Comparison of ENCODE assay signal across 7 mouse cellular contexts in genomic region chr9:79723090-79723489, GRCm38 (mm10). TPM values are rescaled to one million over a fixed set of nuclear protein-coding genes. Genes with fewer than 3 reads are reported as not detected.
DNase-seq lines count a peak whose midpoint lies in the region; ATAC-seq and TF ChIP-seq lines count a peak whose summit lies in the region.

No protein-coding gene starts in this region.

- peaks cover 8% of the 10 kb centered on the region; the same call in 1 of the 2 replicates for H3K27me3 ChIP-seq in kidney, postnatal 0 days (ENCODE audit: insufficient read depth, low read length)
- H3K27me3 ChIP-seq in kidney, embryonic 14.5 days (ENCODE audit: control insufficient read depth, insufficient read depth, low read length), result peaks cover 15% of the 10 kb centered on the region; the same call in 1 of the 2 replicates
- peaks cover 10% of the 10 kb centered on the region; the same call in 1 of the 2 replicates for H3K27me3 ChIP-seq in embryonic facial prominence, embryonic 14.5 days (replicated peaks; ENCODE audit: control insufficient read depth, insufficient read depth, low read length)

- no peak for ATAC-seq in kidney, postnatal 0 days (replicated peaks; ENCODE audit: low FRiP score, low read depth)
- no peak for ATAC-seq in kidney, embryonic 14.5 days (ENCODE audit: low FRiP score, low TSS enrichment)
- no peak for ATAC-seq in embryonic facial prominence, embryonic 14.5 days (ENCODE audit: low read depth)

- DNase-seq in kidney, postnatal 0 days (ENCODE audit: low spot score), result peak; percentile 87
- DNase-seq in 416B (ENCODE audit: low read depth), result peak; percentile 67
- peak; percentile 35 for DNase-seq in CD4-positive helper T cell, adult 2 months (ENCODE audit: low read depth, low spot score)
- DNase-seq in embryonic facial prominence, embryonic 14.5 days (ENCODE audit: low spot score), result peak; percentile 85
- no peak for DNase-seq in urinary bladder, adult 2 months (ENCODE audit: low spot score)
- DNase-seq in adrenal gland, adult 8-10 months, result no peak

- H3K4me2 ChIP-seq in kidney, postnatal 0 days (ENCODE audit: low read length), result no peak overlapping the region
- H3K4me2 ChIP-seq in kidney, embryonic 14.5 days (replicated peaks; ENCODE audit: low read depth, low read length), result no peak overlapping the region
- H3K4me2 ChIP-seq in embryonic facial prominence, embryonic 14.5 days (ENCODE audit: low read depth, low read length), result no peak overlapping the region

- no peak overlapping the region for H3K4me3 ChIP-seq in kidney, postnatal 0 days (replicated peaks; ENCODE audit: low read depth, low read length)
- no peak overlapping the region for H3K4me3 ChIP-seq in kidney, embryonic 14.5 days (ENCODE audit: low read length)
- H3K4me3 ChIP-seq in embryonic facial prominence, embryonic 14.5 days (ENCODE audit: low read depth, low read length), result no peak overlapping the region

- H3K9me3 ChIP-seq in kidney, postnatal 0 days (replicated peaks; ENCODE audit: low read length), result 0 out of 2 replicates have a peak, but pooled peaks cover 2% of the 10 kb centered on the region
- no peaks in the 10 kb centered on the region; the same call in 1 of the 2 replicates for H3K9me3 ChIP-seq in kidney, embryonic 14.5 days (ENCODE audit: control insufficient read depth, low read length)
- H3K9me3 ChIP-seq in embryonic facial prominence, embryonic 14.5 days (ENCODE audit: control insufficient read depth, low read length), result no peaks in the 10 kb centered on the region

- 35% methylated on average over 5 of the region's 5 CpGs for WGBS in kidney, postnatal 0 days
- WGBS in kidney, embryonic 14.5 days, result 32% methylated on average over 5 of the region's 5 CpGs
- 34% methylated on average over 5 of the region's 5 CpGs for WGBS in embryonic facial prominence, embryonic 14.5 days

- H3K4me1 ChIP-seq in kidney, postnatal 0 days (replicated peaks; ENCODE audit: insufficient read depth, low read length), result peaks cover 16% of the 10 kb centered on the region
- peaks cover 20% of the 10 kb centered on the region; the same call in 1 of the 2 replicates for H3K4me1 ChIP-seq in kidney, embryonic 14.5 days (ENCODE audit: control insufficient read depth, insufficient read depth, low read length)
- H3K4me1 ChIP-seq in embryonic facial prominence, embryonic 14.5 days (ENCODE audit: control insufficient read depth, insufficient read depth, low read length), result peaks cover 4% of the 10 kb centered on the region

- peak; percentile 77 for TF ChIP-seq CTCF in kidney, postnatal 0 days (IDR thresholded peaks at IDR 0.05; ENCODE audit: low read depth)

- no peak overlapping the region for H3K9ac ChIP-seq in kidney, postnatal 0 days (ENCODE audit: low read depth, low read length)
- H3K9ac ChIP-seq in kidney, embryonic 14.5 days (ENCODE audit: low read depth, low read length), result no peak overlapping the region
- no peak overlapping the region for H3K9ac ChIP-seq in embryonic facial prominence, embryonic 14.5 days (ENCODE audit: low read depth, low read length)

- no peaks in the 10 kb centered on the region for H3K36me3 ChIP-seq in kidney, postnatal 0 days (ENCODE audit: insufficient read depth, low read length)
- H3K36me3 ChIP-seq in kidney, embryonic 14.5 days (ENCODE audit: control insufficient read depth, insufficient read depth, low read length), result no peaks in the 10 kb centered on the region
- no peaks in the 10 kb centered on the region for H3K36me3 ChIP-seq in embryonic facial prominence, embryonic 14.5 days (ENCODE audit: control insufficient read depth, insufficient read depth, low read length)

- H3K27ac ChIP-seq in kidney, postnatal 0 days, result no peak overlapping the region
- no peak overlapping the region for H3K27ac ChIP-seq in kidney, embryonic 14.5 days (ENCODE audit: low read depth, low read length)
- no peak overlapping the region for H3K27ac ChIP-seq in embryonic facial prominence, embryonic 14.5 days (replicated peaks; ENCODE audit: low read depth, low read length)

RNA-seq across cellular contexts. Expression of gene Col12a1, which starts 4.5 kb away (rescaled TPM):
- polyA plus RNA-seq in kidney, postnatal 0 days (2015; fragmentation: Nextera tagmentation; extraction: Ambion mirVana), result 42.8 and 43.5 TPM in 2 replicates
- 25.9 and 38.6 TPM in 2 replicates for polyA plus RNA-seq in kidney, embryonic 14.5 days (2014; fragmentation: Nextera tagmentation; extraction: Ambion mirVana)
- 285 and 301 TPM in 2 replicates for polyA plus RNA-seq in embryonic facial prominence, embryonic 14.5 days (2014; fragmentation: Nextera tagmentation; extraction: Ambion mirVana)
- polyA plus RNA-seq in urinary bladder, adult 2 months (2012; rRNA removed), result 201 and 217 TPM in 2 replicates
- 10 to 100 TPM; 19.7 to 22.7 (median 20.9) TPM for total RNA-seq in adrenal gland, adult 8-10 months (2022)

RNA-seq across cellular contexts. Expression of gene Cox7a2, which starts 36.6 kb away (rescaled TPM):
- 1,196 and 1,379 TPM in 2 replicates for polyA plus RNA-seq in kidney, postnatal 0 days (2015; fragmentation: Nextera tagmentation; extraction: Ambion mirVana)
- polyA plus RNA-seq in kidney, embryonic 14.5 days (2014; fragmentation: Nextera tagmentation; extraction: Ambion mirVana), result 669 and 936 TPM in 2 replicates
- 644 and 755 TPM in 2 replicates for polyA plus RNA-seq in embryonic facial prominence, embryonic 14.5 days (2014; fragmentation: Nextera tagmentation; extraction: Ambion mirVana)
- 399 and 458 TPM in 2 replicates for polyA plus RNA-seq in urinary bladder, adult 2 months (2012; rRNA removed)
- total RNA-seq in adrenal gland, adult 8-10 months (2022), result 100 to 1,000 TPM; 227 to 347 (median 305) TPM

Comparison
In these comparisons a context has a peak if more than half of its experiments do, and no peak if none do; other contexts are left out.
1. DNase-seq: peak in kidney, postnatal 0 days (single experiment), 416B (single experiment), CD4-positive helper T cell, adult 2 months (single experiment) and embryonic facial prominence, embryonic 14.5 days (single experiment); none in urinary bladder, adult 2 months (single experiment) and adrenal gland, adult 8-10 months (single experiment).